Mouse (Mus musculus): ENCODE results near the gene Pcdh7.
"Not testable (repeated sequence)": the region's sequence is repeated elsewhere in the genome, so short reads cannot be mapped to it uniquely, and the experiment has no call there.

GRCm38 (mm10) chr5:58174335-58174734 is 456.6 kb downstream of the Pcdh7 start:
- not testable (repeated sequence) for TF ChIP-seq CTCF (conservative IDR thresholded peaks at IDR 0.05; ENCODE audit: low read length); POU5F1 (IDR thresholded peaks at IDR 0.05; ENCODE audit: borderline replicate concordance, low read length); NANOG (IDR thresholded peaks at IDR 0.05; ENCODE audit: borderline replicate concordance, low read length)
